Mouse (Mus musculus) spleen, postnatal 10 days (tissue): Measurements from ENCODE around the gene Rbfox1.
A peak's percentile ranks its signal among the peaks of the same experiment; 100 is the strongest.

Experiments used
- DNase-seq, 2 experiments: peaks; one replicate each; pipeline ENCODE4 v3.0.0; 2021 to 2022; ENCODE audit warnings: low spot score in 2 of 2

Gene Rbfox1

GRCm38 (mm10) chr16:6479094-6479590 lies 594.0 kb downstream of the Rbfox1 start:
- DNase-seq, result no peak

- DNase-seq, result no peak
Measured at GRCm38 (mm10) chr16:6479616-6480410, 594.7 kb downstream of the Rbfox1 start.

- peak in 1 of 2 experiments; percentile 47 for DNase-seq
Measured at GRCm38 (mm10) chr16:6480411-6480728, 595.2 kb downstream of the Rbfox1 start.

- no peak for DNase-seq
Measured at GRCm38 (mm10) chr16:6483628-6484027, 598.5 kb downstream of the Rbfox1 start.

GRCm38 (mm10) chr16:6485631-6486030 lies 600.5 kb downstream of the Rbfox1 start:
- DNase-seq, result no peak

GRCm38 (mm10) chr16:6502219-6502618 lies 617.1 kb downstream of the Rbfox1 start:
- DNase-seq, result peak in 1 of 2 experiments; percentile 13

GRCm38 (mm10) chr16:6503573-6504331 lies 618.6 kb downstream of the Rbfox1 start:
- DNase-seq, result peak in 1 of 2 experiments; percentile 23

- no peak for DNase-seq
Measured at GRCm38 (mm10) chr16:6508924-6509323, 623.8 kb downstream of the Rbfox1 start.

- DNase-seq, result no peak
Measured at GRCm38 (mm10) chr16:6519474-6519873, 634.3 kb downstream of the Rbfox1 start.

- no peak for DNase-seq
Measured at GRCm38 (mm10) chr16:6525507-6526170, 640.5 kb downstream of the Rbfox1 start.

- no peak for DNase-seq
Measured at GRCm38 (mm10) chr16:6531459-6531858, 646.3 kb downstream of the Rbfox1 start.

GRCm38 (mm10) chr16:6532077-6532995 lies 647.2 kb downstream of the Rbfox1 start:
- DNase-seq, result no peak

- DNase-seq, result no peak
Measured at GRCm38 (mm10) chr16:6555776-6556175, 670.6 kb downstream of the Rbfox1 start.

GRCm38 (mm10) chr16:6557726-6558125 lies 672.6 kb downstream of the Rbfox1 start:
- no peak for DNase-seq

- DNase-seq, result no peak
Measured at GRCm38 (mm10) chr16:6584700-6585099, 699.5 kb downstream of the Rbfox1 start.

- DNase-seq, result no peak
Measured at GRCm38 (mm10) chr16:6585204-6585603, 700.0 kb downstream of the Rbfox1 start.

GRCm38 (mm10) chr16:6616526-6616925 lies 731.4 kb downstream of the Rbfox1 start:
- DNase-seq, result no peak

- DNase-seq, result no peak
Measured at GRCm38 (mm10) chr16:6640330-6640729, 755.2 kb downstream of the Rbfox1 start.

- DNase-seq, result no peak
Measured at GRCm38 (mm10) chr16:6646941-6647340, 761.8 kb downstream of the Rbfox1 start.

GRCm38 (mm10) chr16:6648753-6649152 lies 763.6 kb downstream of the Rbfox1 start:
- DNase-seq, result no peak

- DNase-seq, result no peak
Measured at GRCm38 (mm10) chr16:6658594-6658993, 773.4 kb downstream of the Rbfox1 start.
